Mouse (Mus musculus): Measurements from ENCODE around the gene Spata13. TPM values are rescaled to one million over a fixed set of nuclear protein-coding genes. Genes with fewer than 3 reads are reported as not detected.

The Spata13 gene
- total and polyA plus RNA-seq, 2 experiments from 2014 or later, result 16.5 to 34.1 TPM

DNA sequence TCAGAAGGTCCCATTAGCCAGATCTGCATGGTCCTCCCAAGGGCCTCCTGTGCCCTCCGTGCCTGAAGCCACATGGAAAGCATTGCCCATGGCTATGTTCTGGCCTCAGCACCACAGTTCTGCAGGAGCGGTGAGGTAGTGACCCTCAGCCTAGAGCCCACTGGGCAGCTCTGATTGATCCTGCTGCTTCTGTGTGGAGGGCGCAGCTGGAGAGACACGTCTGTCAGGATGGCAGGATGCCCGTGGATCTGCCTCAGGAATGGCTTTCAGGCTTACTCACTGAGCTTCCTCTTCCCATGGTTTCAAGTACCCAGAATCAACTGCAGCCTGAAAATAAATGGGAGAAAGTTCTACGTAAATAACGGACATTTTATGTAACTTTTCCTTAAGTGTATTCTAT lies 14.1 kb downstream of the Spata13 start:
- no peaks in the 10 kb centered on the region for H3K36me3 ChIP-seq (ENCODE audit: insufficient read depth, low read length)
- no peak for ATAC-seq
- H3K9ac ChIP-seq (replicated peaks; ENCODE audit: low read length), result no peak overlapping the region
- no peak for TF ChIP-seq CTCF (IDR thresholded peaks at IDR 0.05; ENCODE audit: low read depth)
- WGBS, result 51% methylated on average over 7 of the region's 7 CpGs
- H3K9me3 ChIP-seq (ENCODE audit: low read length), result no peaks in the 10 kb centered on the region
- H3K4me3 ChIP-seq (ENCODE audit: low read length), result no peak overlapping the region
- no peak overlapping the region for H3K4me2 ChIP-seq (ENCODE audit: low read depth, low read length)
- no peaks in the 10 kb centered on the region for H3K27me3 ChIP-seq (ENCODE audit: insufficient read depth, low read length)
- no peak overlapping the region; the same call in 1 of the 2 replicates for H3K27ac ChIP-seq
- peak; percentile 61 for DNase-seq (ENCODE audit: low spot score)
- peaks cover 7% of the 10 kb centered on the region; the same call in 1 of the 2 replicates for H3K4me1 ChIP-seq (ENCODE audit: insufficient read depth, low read length)

DNA sequence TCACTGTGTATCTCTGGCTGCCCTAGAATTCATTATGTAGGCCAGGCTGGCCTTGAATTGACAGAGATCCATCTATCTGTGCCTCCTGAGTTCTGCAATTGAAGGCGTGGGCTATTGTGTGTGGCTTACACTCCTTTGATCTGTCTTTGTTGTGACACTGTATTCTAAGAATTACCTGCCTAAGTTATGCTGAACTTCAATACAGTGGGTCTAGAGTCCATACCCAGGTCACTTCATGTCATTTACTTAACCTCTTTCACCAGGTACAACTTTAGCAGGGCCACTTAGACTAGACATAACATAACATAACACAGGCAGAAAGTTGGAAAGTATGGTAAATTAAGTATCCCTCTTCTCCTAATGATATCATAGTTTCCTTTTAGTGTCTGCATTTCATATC lies 15.2 kb downstream of the Spata13 start:
- 93% methylated on average over 1 of the region's 1 CpGs for WGBS
- DNase-seq (ENCODE audit: low spot score), result no peak
- Histone ChIP-seq H3K9ac (replicated peaks; ENCODE audit: low read length) (no peak overlapping the region), H3K4me2 (ENCODE audit: low read depth, low read length) (no peak overlapping the region), H3K9me3 (ENCODE audit: low read length) (no peaks in the 10 kb centered on the region), H3K36me3 (ENCODE audit: insufficient read depth, low read length) (no peaks in the 10 kb centered on the region), H3K4me3 (ENCODE audit: low read length) (no peak overlapping the region), H3K27ac (no peak overlapping the region), H3K27me3 (ENCODE audit: insufficient read depth, low read length) (no peaks in the 10 kb centered on the region), H3K4me1 (ENCODE audit: insufficient read depth, low read length) (0 out of 2 replicates have a peak, but pooled peaks cover 7% of the 10 kb centered on the region)
- TF ChIP-seq CTCF (IDR thresholded peaks at IDR 0.05; ENCODE audit: low read depth), result no peak
- no peak for ATAC-seq

DNA sequence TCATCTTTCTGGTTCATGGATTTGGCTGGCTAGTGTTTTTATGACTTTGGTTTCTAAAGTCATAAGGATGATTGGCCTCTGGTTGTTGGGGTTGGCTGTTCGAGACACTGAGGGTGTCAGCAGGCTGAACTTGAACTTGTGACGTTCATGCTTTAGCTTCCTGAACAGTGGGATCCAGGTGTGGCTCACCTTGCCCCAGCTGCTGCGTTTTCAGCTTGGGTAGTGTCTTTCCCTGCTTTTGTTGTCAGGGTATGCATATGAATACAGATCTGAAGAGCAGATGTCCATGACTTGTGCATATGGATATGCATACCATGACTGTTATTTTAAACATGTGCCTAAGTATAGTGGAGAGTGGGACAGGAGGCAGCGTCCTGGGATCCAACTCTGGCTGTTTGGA lies 19.4 kb downstream of the Spata13 start:
- no peaks in the 10 kb centered on the region for H3K9me3 ChIP-seq (ENCODE audit: low read length)
- H3K4me1 ChIP-seq (ENCODE audit: insufficient read depth, low read length), result peaks cover 9% of the 10 kb centered on the region; the same call in 1 of the 2 replicates
- WGBS, result 71% methylated on average over 4 of the region's 4 CpGs
- no peak overlapping the region for H3K27ac ChIP-seq
- H3K4me2 ChIP-seq (ENCODE audit: low read depth, low read length), result no peak overlapping the region
- H3K27me3 ChIP-seq (ENCODE audit: insufficient read depth, low read length), result no peaks in the 10 kb centered on the region
- no peaks in the 10 kb centered on the region for H3K36me3 ChIP-seq (ENCODE audit: insufficient read depth, low read length)
- H3K4me3 ChIP-seq (ENCODE audit: low read length), result no peak overlapping the region
- TF ChIP-seq CTCF (IDR thresholded peaks at IDR 0.05; ENCODE audit: low read depth), result no peak
- ATAC-seq, result no peak
- no peak for DNase-seq (ENCODE audit: low spot score)
- H3K9ac ChIP-seq (replicated peaks; ENCODE audit: low read length), result no peak overlapping the region

DNA sequence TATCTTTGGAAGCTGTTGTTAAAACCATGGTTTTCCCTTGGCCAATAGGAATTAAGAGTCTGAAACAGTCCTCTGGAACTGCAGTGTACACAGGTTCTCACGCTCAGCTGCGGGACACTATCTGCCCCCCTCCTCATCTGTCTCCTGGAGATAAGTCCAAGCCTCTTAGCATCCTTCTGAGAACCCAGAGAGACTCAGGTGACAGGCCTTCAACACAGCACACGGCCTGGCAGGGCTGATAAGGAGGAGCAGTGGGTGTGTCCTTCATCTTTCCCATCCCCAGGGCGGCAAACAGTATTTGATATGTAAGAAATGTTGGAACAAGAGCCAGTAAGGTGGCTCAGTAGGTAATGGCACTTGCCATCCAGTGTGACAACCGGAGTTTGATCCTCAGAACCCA lies 20.2 kb downstream of the Spata13 start:
- ATAC-seq (no peak), DNase-seq (ENCODE audit: low spot score) (no peak)
- H3K9me3 ChIP-seq (ENCODE audit: low read length), result no peaks in the 10 kb centered on the region
- no peak overlapping the region for H3K27ac ChIP-seq
- H3K4me3 ChIP-seq (ENCODE audit: low read length), result no peak overlapping the region
- H3K27me3 ChIP-seq (ENCODE audit: insufficient read depth, low read length), result no peaks in the 10 kb centered on the region
- H3K9ac ChIP-seq (replicated peaks; ENCODE audit: low read length), result no peak overlapping the region
- no peak overlapping the region for H3K4me2 ChIP-seq (ENCODE audit: low read depth, low read length)
- H3K36me3 ChIP-seq (ENCODE audit: insufficient read depth, low read length), result no peaks in the 10 kb centered on the region
- 78% methylated on average over 5 of the region's 5 CpGs for WGBS
- TF ChIP-seq CTCF (IDR thresholded peaks at IDR 0.05; ENCODE audit: low read depth), result no peak
- H3K4me1 ChIP-seq (ENCODE audit: insufficient read depth, low read length), result peaks cover 9% of the 10 kb centered on the region; the same call in 1 of the 2 replicates

DNA sequence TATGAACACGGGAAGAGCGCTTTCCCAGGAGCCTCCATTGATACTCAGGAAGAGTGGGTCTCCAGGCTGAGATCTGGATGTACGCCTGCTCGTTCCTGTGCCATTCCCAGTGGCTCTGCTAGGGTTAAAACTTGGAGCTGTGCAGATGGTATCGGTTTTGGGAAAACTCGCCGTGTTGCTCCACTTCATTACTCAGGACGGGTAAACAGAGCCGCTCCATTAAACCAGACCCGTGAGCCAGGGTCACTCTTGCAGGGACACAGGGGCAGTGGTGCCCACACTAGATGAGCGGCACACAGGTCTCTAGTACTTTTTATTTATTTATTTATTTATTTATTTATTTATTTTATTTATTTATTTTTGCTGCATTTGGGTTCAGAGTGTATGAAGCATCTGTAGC lies 20.9 kb downstream of the Spata13 start:
- ATAC-seq, result no peak
- Histone ChIP-seq H3K27me3 (ENCODE audit: insufficient read depth, low read length) (no peaks in the 10 kb centered on the region), H3K4me2 (ENCODE audit: low read depth, low read length) (no peak overlapping the region), H3K36me3 (ENCODE audit: insufficient read depth, low read length) (no peaks in the 10 kb centered on the region), H3K9ac (replicated peaks; ENCODE audit: low read length) (no peak overlapping the region), H3K4me3 (ENCODE audit: low read length) (no peak overlapping the region), H3K9me3 (ENCODE audit: low read length) (no peaks in the 10 kb centered on the region), H3K27ac (no peak overlapping the region), H3K4me1 (ENCODE audit: insufficient read depth, low read length) (peaks cover 9% of the 10 kb centered on the region; the same call in 1 of the 2 replicates)
- no peak for TF ChIP-seq CTCF (IDR thresholded peaks at IDR 0.05; ENCODE audit: low read depth)
- no peak for DNase-seq (ENCODE audit: low spot score)
- WGBS, result 57% methylated on average over 11 of the region's 11 CpGs

DNA sequence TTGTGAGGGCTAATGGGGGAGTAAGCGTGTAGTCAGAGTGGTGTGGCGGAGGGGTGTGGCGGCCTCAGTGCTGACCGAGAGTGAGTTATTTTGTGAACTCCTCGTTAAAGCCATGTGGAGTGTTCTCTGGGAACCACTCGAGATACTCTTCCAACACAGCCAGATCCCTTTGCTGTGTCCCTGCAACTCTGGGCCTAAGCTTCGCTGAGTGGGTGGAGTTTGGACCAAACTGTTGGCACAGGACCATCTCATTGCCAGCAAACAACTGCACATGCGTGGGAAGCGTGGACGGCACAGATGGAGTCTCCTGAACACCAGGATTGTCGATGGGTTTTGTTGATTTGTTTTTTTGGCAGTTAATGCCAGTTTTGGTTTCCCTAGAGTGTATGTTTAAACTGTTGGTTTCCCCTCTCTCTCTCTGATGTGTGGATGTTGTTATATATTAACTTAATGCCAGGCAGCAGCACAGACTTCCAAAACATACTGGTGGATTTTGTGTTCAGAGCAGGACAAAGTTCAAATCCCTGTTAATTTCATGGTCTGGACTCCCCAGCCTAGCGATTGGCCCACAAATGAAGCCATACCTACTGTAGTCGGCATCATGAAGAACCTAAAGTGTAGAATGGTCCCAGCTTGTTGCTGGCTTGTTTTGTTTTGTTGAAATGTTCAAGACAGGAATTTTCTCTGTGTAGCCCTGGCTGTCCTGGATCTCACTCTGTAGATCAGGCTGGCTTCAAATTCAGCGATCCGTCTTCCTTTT lies 22.3 kb downstream of the Spata13 start:
- no peak for TF ChIP-seq CTCF (IDR thresholded peaks at IDR 0.05; ENCODE audit: low read depth)
- Histone ChIP-seq H3K9me3 (ENCODE audit: low read length) (no peaks in the 10 kb centered on the region), H3K4me3 (ENCODE audit: low read length) (no peak overlapping the region), H3K27me3 (ENCODE audit: insufficient read depth, low read length) (no peaks in the 10 kb centered on the region), H3K4me2 (ENCODE audit: low read depth, low read length) (no peak overlapping the region), H3K27ac (peak overlapping the region; percentile 27; the same call in 1 of the 2 replicates), H3K4me1 (ENCODE audit: insufficient read depth, low read length) (peaks cover 9% of the 10 kb centered on the region; the same call in 1 of the 2 replicates), H3K36me3 (ENCODE audit: insufficient read depth, low read length) (no peaks in the 10 kb centered on the region), H3K9ac (replicated peaks; ENCODE audit: low read length) (no peak overlapping the region)
- peak; percentile 74; the same call in 1 of the 2 replicates for ATAC-seq
- 53% methylated on average over 15 of the region's 15 CpGs for WGBS
- peak; percentile 80 for DNase-seq (ENCODE audit: low spot score)

DNA sequence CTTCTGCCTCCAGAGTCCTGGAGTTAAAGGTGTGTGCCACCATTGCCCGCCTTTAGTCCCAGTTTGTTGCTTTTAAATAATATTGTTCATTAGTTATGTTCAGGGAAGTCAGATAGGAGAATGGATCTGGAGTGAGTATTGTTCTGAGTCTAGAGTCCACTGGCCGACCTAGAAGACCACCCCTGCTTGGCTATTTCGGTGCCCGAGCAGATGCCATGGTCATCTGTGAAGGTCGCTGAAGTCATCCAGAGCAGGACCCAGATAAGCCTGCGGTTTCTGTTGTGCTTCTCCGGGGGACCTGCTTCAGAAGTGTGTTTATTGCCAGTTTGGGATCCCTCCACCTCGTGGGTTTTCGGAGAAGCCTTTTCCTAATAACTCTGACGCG lies 22.9 kb downstream of the Spata13 start:
- Histone ChIP-seq H3K9ac (replicated peaks; ENCODE audit: low read length) (no peak overlapping the region), H3K4me2 (ENCODE audit: low read depth, low read length) (no peak overlapping the region), H3K27ac (no peak overlapping the region), H3K4me1 (ENCODE audit: insufficient read depth, low read length) (peaks cover 9% of the 10 kb centered on the region; the same call in 1 of the 2 replicates), H3K27me3 (ENCODE audit: insufficient read depth, low read length) (no peaks in the 10 kb centered on the region), H3K36me3 (ENCODE audit: insufficient read depth, low read length) (no peaks in the 10 kb centered on the region), H3K4me3 (ENCODE audit: low read length) (no peak overlapping the region), H3K9me3 (ENCODE audit: low read length) (no peaks in the 10 kb centered on the region)
- ATAC-seq (no peak), DNase-seq (ENCODE audit: low spot score) (peak; percentile 12)
- no peak for TF ChIP-seq CTCF (IDR thresholded peaks at IDR 0.05; ENCODE audit: low read depth)
- WGBS, result 84% methylated on average over 11 of the region's 11 CpGs
